Mouse (Mus musculus) c-Kit-positive CD71-positive TER-119-negative erythroid progenitor cells, embryonic 14.5 days (primary cell): ENCODE results near the gene Clcf1.
A peak's percentile ranks its signal among the peaks of the same experiment; 100 is the strongest.
"Not testable (repeated sequence)": the region's sequence is repeated elsewhere in the genome, so short reads cannot be mapped to it uniquely, and the experiment has no call there.

Experiments used
- DNase-seq: peaks from one replicate; pipeline ENCODE4 v3.0.0-alpha.2; 2013; ENCODE audit warnings: low read depth

Clcf1 gene

DNA sequence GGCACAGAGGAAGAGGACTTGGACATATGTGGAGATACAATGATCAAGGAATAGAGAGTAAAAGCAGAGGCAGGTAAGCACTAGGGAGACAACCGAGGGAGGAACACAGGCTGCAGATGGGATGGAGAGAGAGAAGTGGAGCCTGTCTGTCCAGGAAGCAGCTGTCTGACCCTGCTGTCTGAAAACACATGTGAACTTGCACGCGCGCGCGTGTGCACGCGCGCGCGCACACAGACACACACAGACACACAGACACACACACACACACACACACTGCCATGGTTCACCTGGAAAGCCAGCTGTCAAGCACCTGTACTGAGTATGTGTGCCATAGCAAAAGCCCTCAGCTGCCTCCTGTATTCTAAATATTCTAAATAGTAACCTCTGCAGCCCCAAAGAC lies 4.3 kb downstream of the Clcf1 start:
- no peak for DNase-seq

DNA sequence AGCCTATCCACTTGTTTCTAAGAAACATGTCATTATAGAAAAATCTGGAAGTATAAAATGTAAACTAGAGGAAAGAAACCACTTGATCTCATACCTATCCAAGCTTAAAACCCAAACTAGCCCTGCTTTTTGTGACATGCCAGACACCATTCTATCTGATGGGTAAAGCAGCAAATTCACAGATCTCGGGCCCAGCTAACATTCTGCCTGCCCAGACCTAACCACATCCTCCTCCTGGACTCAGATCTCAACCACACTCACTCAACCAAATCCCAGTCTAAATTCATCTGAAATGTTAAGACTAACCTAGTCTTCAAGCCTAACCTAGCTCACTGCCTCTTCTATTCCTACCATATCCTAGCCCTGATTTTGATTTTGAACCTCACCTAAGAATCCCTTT lies 4.7 kb downstream of the Clcf1 start:
- no peak for DNase-seq

DNA sequence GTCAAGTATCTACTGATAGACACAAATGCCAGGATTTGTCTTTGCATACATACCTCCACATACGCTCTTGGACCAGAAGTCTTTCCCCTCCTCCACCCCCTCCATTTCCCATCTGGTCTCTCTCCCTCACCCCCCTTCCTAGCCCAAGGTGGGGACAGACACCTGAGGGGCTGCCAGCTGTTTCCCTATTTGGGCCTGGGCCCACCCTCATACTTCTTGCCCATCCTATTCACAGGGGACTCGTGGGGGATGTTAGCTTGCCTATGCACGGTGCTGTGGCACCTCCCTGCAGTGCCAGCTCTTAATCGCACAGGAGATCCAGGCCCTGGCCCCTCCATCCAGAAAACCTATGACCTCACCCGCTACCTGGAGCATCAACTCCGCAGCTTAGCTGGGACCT lies 5.9 kb downstream of the Clcf1 start:
- no peak for DNase-seq

DNA sequence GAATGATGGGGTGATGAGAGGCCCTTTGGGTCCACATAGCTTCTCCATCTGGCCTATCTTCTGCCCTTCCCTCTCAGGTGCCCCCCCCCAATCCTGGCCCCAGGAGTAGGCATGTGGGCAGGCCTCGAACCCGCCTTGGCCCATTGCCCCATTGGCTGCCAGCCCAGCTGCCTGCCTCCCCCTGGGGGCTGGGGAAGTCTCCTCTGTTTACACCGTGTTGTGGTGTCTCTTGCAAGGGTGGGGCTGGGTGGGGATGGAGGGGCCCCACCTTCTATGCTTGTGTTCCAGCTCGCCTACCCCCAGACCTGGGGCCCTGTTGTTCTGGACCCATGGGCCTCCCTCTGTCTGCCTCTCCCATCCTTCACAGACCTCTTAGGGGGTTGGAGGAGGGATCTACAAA lies 6.4 kb downstream of the Clcf1 start:
- no peak for DNase-seq

DNA sequence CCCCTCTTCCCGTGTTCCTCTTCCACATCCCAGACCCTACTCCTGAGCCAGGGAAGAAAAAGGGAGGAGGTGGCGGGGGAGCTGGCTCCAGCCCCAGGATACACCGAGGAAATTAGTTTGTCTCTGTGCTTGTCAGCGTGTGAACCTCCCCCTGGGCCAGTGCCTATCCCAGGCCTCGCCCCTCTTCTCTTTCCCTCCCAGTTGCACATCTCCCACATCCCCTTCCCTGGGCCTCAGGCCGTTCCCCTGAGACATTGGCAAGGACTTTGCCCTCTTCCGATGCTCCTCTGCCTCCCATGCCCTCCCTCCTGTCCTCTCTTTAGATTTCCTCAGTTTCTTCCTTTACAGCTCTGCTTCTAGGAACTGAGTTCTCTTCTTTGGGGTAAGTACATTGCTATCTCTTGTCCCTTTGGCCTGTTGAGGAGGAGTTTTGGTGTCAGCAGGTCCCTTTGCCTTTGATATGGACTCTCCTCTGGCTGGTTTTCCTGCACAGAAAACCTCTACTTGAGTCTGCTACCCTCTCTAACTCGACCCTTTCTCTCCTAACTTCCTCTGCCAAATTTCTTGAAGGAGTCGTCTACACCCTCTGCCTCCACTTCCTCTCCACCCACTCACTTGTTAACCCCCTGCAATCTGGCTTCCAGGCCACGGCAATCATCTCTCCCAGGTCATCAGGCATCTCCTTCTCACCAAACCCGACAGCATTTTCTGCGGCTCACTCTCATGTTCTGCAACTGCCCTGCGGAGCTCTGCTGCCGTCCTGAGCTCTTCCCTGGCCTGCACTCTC lies 7.1 kb downstream of the Clcf1 start:
- DNase-seq: no peak

DNA sequence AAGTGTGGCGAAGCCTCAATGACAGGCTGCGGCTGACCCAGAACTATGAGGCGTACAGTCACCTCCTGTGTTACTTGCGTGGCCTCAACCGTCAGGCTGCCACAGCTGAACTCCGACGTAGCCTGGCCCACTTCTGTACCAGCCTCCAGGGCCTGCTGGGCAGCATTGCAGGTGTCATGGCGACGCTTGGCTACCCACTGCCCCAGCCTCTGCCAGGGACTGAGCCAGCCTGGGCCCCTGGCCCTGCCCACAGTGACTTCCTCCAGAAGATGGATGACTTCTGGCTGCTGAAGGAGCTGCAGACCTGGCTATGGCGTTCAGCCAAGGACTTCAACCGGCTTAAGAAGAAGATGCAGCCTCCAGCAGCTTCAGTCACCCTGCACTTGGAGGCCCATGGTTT lies 8.1 kb downstream of the Clcf1 start:
- DNase-seq: no peak

DNA sequence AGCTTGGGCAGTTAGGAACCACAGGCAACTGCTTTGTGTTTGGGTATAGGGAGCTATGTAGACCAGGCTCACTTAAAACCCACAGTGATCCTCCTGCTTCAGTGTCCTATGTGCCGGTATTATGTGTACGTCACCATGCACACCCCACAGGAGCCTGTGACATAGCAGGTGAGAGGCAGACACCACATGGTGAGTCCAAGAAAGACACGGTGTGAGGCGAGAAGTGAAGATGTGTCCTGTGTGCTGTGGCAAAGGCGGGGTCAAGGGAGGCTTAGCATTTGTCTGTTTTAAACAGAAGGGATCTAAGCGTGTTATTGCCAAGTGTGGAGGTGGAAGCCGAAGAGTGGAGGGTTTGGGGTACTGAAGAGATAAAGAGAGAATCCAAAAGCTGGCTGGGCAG lies 12.7 kb downstream of the Clcf1 start:
- no peak for DNase-seq

DNA sequence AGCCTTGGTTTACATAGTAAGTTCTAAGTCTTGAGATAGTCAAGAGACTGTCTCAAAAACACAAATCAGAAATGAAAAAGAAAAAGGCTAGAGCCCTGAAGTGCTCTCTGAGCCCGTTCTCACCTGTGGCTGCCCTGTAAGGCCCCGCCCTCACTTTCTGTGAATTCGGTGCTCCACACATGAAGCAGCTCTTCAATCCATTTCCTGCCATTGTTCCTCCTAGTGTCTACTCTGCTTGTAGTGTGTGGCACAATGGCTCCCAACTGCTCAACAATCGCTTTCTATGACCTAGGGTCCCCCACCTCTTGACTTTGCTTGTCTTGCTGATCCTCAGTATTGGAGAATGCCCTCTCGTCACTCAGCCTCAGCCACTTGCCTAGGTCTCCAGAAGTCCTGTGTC lies 13.4 kb downstream of the Clcf1 start:
- no peak for DNase-seq

DNA sequence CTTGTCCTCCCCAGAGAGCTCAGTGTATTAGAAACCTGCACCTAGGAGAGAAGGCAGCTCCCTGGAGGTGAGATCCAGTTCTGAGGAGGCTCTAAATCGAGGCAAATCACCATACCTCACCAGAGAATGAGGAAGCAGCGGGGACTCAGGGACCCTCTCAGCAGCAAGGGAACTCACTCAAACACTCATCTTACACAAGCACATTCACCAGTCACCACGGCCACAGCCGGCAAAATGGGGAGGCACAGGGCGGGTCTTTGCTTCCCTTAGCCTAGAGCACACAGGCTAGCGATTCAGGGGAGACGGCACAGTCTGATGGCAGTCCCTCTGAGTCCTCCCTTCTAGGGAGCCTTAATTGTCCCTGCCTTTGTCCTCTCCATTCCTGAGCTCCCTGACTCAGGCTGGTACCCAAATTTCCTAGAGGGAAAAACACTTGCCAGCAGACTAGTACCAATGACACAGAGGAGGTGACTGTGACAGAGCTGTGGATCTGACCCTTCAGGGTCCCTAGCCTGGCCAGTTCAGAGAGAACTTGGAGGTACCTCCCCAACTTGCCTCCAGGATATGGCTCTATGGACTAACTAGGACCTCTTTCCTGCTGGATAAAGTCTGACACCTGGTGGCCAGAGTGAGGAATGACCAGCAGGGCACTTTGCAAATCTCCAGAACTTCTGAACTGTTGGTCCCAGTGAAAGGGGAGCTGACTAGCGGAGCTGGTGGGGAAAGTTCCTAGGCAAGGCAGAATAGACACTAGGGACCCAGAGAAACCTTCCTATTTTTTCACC lies 14.0 kb downstream of the Clcf1 start:
- peak; percentile 76 for DNase-seq

DNA sequence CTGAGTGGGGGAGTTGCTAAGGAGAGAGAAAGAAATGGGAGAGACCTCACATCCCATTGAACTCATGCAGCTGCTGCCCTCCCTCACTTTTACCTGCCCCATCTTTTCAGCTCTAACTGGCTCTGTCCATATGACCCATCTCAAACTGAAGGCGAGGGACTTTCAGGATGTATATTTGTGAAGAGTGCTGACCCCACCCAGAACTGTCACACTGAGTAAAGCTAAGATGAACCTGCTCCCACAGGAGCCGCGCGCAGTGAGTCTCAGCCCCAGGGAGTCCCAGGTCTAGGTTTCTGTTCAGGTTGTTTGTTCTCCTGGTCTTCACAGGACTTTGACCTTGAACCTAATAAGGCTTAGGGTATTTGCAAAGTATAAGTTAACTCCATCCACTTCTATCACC lies 14.9 kb downstream of the Clcf1 start:
- no peak for DNase-seq

DNA sequence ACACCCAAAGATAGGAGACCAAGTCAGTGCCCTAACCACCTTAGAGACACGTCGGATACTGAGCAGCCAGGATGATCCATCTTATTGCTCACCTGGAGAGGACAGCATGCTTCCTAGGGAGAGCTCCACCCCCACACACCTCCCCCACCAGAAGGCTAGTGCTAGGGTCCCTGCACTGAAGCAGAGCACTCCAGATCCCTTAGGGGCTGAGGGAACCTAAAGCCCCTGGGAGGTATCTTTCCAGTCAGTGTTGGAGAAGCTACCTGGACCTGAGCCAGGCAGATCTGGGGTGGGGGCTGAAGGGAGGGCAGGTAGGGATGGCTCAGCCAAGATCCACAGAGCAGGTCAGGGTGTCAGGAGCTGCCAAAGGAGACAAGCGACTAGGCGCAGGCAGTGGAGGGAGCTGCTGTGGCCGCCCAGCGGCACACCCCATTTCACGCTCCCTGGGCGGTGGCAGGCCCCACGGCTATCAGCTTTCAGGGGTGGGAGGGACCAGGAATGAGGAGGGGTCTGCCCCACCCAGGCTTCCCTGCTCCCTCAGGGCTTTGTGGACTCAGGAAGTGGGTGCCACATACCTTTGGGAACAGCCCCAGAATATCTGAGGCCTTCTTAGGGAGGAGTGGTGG lies 15.5 kb downstream of the Clcf1 start:
- DNase-seq: no peak

DNA sequence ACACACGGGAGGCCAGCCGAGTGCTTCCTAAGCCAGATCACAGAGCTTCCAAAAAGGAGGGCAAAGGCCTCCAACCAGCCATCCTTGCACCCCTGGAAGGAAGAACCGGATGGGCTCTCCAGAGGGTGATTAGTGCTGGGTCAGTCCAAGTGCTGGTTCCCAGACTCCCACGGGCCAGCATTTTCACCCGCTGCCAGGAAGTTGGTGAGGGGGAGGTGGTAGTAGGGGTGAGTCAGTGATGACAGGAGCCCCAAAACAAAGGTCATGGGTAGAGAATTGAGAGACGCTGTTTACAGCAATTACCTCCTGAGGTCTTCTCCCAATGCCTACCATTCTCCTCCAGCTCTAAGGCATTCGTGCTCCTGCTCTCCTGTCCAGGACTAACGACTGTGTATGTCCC lies 16.4 kb downstream of the Clcf1 start:
- DNase-seq: no peak

DNA sequence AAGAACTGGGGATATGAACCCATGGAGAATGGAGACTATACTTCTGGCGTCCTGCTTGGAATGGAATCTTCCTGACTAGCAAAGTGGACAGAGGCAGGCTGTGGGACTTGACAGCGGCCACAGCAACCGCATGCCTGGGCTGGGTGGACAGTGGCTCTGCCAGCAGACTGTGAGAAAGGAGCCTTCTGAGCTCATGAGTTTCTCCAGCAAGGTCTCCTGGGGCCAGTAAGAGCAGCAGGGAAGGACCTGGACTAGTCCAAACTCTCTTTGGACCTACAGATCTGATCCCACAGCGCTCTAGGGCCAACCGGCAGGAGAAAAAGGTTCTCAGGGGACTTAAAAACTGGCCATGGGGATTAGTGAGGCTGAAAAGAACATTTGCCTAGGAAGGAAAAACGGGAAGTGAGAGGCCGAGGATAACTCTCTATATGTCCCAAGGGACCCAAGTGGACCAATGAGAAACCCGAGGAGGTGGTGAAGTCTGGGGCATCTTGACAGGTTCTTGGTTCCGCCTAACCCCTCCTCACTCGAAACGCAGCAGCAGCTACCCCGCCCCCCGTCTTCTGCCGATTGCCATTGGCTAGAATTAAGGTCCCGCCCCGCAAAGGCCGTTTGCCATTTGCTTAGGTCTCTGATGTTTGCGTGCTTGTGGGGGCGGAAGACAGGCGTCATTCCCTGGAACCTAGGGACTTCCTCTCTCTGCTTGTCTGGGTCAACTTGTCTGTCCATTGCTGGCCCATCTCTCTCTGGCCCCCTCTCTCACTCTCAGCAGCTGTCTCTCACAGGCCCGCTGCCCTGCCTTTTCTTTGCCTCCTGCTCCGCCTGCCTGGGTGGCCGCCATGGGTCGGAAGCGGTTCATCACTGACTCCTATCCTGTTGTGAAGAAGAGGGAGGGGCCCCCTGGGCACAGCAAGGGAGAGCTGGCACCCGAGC lies 17.5 kb downstream of the Clcf1 start, which contains the start of gene Pold4:
TSS of gene Pold4 (plus strand) at position 647 of the 933 bp plus-strand sequence.
- peak; percentile 90 for DNase-seq

DNA sequence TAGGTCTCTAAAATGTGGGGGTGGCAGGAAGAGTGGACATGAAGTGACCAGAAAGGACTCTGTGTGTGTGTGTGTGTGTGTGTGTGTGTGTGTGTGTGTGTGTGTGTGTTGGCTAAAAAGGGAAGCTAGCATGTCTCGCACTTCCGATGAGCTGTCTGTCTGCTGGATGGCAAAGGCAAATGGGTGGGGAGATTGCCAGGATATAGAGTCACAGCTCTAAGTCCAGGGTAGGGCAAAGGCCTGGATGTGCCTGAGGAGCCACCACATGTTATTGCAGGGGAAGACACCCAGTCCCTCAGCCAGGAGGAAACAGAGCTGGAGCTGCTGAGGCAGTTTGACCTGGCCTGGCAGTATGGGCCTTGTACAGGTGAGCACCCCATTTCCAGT lies 18.1 kb downstream of the Clcf1 start:
- DNase-seq: no peak

DNA sequence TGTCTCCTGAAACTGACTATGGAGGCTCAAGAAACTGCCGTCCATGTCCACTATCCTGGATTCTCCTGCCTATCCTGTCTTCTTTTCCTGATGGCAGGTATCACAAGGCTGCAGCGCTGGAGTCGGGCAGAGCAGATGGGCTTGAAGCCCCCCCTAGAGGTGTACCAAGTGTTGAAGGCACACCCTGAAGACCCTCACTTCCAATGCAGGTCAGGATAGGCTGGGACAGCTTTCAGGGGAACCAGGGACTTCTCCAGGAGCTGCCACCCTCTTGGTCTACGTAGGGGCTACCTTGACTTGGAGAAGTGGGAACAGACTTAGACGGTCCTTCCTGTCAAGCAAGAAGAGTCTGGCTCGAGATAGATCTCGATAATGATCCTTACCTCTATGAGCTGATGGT lies 18.6 kb downstream of the Clcf1 start:
- DNase-seq: no peak

DNA sequence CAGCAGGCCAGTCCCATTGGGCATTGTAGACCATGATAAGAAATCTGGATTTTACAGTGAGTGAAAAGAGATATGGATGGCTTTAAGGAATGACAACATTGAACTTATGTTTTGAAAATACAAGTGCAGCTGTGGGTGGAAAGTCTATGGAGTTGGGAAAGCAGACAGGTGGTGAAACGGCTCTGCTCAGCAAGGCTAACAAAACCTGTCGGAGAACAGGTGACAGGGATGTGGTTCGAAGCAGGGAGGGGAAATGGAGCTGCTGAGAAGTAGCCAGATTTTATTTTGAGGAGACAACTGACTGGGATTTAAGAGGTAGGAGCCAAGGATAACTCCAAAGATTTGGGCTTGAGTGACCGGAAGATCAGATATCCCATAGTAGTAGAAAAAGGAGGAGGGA lies 20.5 kb downstream of the Clcf1 start:
- DNase-seq: no peak

DNA sequence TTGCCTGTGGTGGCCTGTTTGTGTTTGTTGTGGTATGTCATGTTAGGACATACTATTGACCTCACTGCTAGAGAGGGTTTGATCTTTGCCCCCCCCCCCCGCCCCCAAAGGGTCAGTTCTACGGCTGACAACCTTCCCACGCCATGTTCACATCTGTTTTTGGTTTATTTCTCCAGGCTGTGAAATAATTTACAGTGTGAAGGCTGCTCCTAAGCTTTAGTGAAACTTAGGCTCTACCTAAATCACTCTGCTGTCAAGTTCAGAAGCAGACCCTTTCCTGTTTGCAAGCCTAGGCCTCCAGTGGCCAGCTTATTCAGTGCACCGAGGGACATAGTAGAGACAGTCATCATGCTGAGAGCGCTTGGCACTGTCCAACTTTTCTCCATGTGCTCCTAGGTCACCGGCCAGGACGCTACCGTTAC lies 26.2 kb downstream of the Clcf1 start:
- DNase-seq: no peak

DNA sequence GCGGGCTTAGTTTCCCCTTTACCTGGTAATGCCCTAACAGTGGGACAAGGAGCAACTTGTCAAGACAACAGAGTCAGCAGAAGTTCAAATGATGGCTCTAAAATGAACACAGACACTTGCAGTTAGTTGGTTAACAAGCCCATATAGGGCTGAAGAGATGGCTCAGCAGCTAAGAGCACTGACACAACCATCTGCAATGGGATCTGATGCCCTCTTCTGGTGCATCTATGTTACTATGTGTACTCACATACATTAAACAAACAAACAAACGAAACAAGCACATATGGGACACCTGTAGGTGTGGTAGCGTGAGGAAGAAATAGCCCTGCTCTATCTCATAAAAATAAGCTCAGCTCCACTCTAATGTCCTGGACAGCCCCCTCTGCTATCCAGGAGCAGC lies 28.4 kb downstream of the Clcf1 start:
- no peak for DNase-seq

DNA sequence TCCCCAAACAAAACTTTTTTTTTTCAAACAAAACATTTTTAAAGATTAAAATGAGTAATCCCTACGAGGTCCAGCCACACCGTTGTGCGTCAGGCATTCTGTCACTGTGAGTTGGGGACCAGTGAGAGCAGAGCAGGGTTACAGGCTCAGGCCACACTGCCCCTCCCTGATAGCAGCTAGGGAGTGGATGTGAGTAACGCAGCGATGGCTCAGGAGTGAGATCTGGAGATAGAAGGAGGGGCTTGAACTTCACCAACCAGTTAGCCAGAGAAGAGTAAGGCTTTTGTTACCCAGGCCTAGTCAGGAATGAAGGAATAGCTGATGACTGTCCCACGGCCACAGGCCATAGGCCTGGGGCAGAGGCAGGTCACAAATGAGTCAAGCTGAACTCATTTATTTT lies 30.7 kb downstream of the Clcf1 start:
- DNase-seq: no peak

DNA sequence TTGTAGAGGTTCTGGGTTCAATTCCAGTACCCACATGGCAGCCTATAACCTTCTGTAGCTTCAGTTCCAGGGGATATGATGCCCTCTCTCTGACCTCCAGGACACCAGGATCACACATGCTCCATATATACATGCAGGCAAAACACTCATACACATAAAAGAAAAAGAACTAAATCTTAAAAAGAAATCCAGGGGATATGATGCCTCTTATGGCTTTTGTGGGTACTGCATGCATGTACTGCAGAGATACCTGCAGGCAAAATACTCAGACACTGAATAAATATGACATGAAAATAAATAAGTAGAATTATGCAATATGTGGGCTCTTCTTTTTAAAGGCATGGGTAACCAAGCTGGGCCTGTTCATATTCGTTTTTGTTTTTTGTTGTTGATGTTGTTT lies 33.0 kb downstream of the Clcf1 start:
- no peak for DNase-seq

DNA sequence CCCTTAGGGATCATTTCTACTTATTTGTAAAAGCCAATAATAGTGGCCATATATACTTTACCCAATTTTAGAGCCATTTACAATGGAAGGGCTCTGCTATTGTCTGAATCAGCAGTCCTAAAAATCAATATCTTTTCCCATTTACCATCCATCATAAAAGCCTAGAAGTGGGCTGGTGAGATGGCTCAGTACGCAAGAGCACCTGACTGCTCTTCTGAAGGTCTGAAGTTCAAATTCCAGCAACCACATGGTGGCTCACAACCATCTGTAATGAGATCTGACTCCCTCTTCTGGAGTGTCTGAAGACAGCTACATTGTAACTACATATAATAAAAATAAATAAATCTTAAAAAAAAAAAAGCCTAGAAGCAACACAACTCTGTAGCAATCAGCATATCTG lies 34.6 kb downstream of the Clcf1 start:
- DNase-seq: not testable (repeated sequence)

DNA sequence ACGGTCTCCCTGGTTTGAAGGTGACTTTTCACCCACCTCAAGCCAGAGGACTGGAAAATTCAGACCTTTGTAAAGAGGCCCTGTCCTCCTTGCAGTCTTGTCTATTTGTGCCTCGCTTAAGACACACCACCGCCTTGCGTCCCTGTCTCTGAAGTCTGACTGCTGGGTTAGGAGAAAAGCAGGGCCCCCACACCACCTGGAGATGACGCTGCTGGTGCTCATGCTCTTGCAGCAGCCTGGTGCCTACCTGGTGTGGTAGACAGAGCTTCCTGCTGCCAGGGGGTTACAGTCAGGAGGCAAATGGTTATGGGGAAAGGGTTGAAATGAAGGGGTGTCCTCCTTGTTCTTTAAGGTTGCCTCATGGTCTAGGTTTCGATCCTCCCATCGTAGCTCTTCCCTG lies 40.2 kb downstream of the Clcf1 start:
- no peak for DNase-seq
